Mouse (Mus musculus): Measurements from ENCODE around the gene Nol7. TPM values are rescaled to one million over a fixed set of nuclear protein-coding genes. Genes with fewer than 3 reads are reported as not detected.

The Nol7 gene
- total and polyA plus RNA-seq, 2 experiments from 2014 or later = 36.4 to 139 TPM

DNA sequence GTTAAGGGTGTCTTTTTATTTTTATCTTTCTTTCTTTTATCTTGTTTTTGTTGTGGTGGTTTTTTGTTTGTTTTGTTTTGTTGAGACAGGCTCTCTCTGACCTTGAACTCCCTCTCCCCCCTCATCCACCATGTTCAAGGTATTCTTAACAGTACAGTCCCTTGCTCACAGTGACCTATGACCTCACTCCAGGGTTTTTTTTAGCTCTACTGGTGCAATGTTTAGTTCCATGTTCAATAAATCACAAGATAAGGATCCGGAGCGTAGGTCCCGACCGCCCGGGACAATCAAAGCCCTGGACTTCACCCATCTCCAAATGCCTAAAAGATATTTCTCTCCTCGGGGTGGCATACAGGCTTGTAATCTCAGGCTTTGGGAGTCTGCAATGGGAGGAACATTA is 28.1 kb upstream of the Nol7 start:
- TF ChIP-seq CTCF (IDR thresholded peaks at IDR 0.05; ENCODE audit: low read depth) = no peak
- no peak for TF ChIP-seq EP300 (IDR thresholded peaks at IDR 0.05; ENCODE audit: low read depth)
- H3K27me3 ChIP-seq (ENCODE audit: control insufficient read depth, insufficient read depth, low read length) = no peaks in the 10 kb centered on the region
- H3K9ac ChIP-seq (replicated peaks; ENCODE audit: low read depth, low read length) = no peak overlapping the region
- WGBS = 72% methylated on average over 6 of the region's 6 CpGs
- 0 out of 2 replicates have a peak, but pooled peaks cover 5% of the 10 kb centered on the region for H3K4me1 ChIP-seq (ENCODE audit: control insufficient read depth, insufficient read depth)
- no peak overlapping the region for H3K4me3 ChIP-seq (ENCODE audit: low read depth, low read length)
- DNase-seq (ENCODE audit: low spot score) (no peak), ATAC-seq (ENCODE audit: insufficient read depth, low read depth) (no peak)
- H3K36me3 ChIP-seq (replicated peaks; ENCODE audit: control insufficient read depth, insufficient read depth, low read length) = peaks cover 28% of the 10 kb centered on the region
- no peaks in the 10 kb centered on the region for H3K9me3 ChIP-seq (replicated peaks; ENCODE audit: control insufficient read depth, low read length)
- H3K4me2 ChIP-seq (ENCODE audit: low read depth, low read length) = no peak overlapping the region
- H3K27ac ChIP-seq (ENCODE audit: low read depth) = no peak overlapping the region

DNA sequence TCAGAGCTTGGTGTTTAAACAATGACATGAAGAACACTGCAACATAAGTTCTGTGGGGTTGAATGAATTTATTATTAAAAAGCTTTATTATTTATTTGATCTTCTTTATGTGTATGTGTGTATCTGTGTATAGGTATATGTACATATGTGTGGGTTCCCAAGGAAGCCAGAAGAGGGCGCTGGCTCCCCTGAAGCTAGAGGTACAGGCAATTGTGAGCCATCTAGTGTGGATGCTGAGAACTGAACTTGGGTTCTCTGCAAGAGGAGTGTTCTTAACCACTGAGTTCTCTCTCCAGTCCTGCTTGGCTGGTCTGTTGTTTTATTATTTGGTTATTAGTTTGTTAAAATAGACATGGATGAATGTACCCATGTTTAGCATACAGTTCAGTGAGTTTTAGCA is 25.3 kb upstream of the Nol7 start:
- no peak for DNase-seq (ENCODE audit: low spot score)
- ATAC-seq (ENCODE audit: insufficient read depth, low read depth) = no peak
- H3K4me3 ChIP-seq (ENCODE audit: low read depth, low read length) = no peak overlapping the region
- H3K9ac ChIP-seq (replicated peaks; ENCODE audit: low read depth, low read length) = no peak overlapping the region
- no peak for TF ChIP-seq EP300 (IDR thresholded peaks at IDR 0.05; ENCODE audit: low read depth)
- no peak; the same call in 1 of the 2 replicates for TF ChIP-seq CTCF (IDR thresholded peaks at IDR 0.05; ENCODE audit: low read depth)
- no peaks in the 10 kb centered on the region for H3K4me1 ChIP-seq (ENCODE audit: control insufficient read depth, insufficient read depth)
- peaks cover 40% of the 10 kb centered on the region for H3K36me3 ChIP-seq (replicated peaks; ENCODE audit: control insufficient read depth, insufficient read depth, low read length)
- no peaks in the 10 kb centered on the region for H3K9me3 ChIP-seq (replicated peaks; ENCODE audit: control insufficient read depth, low read length)
- 83% methylated on average over 1 of the region's 1 CpGs for WGBS
- H3K4me2 ChIP-seq (ENCODE audit: low read depth, low read length) = no peak overlapping the region
- no peak overlapping the region for H3K27ac ChIP-seq (ENCODE audit: low read depth)
- H3K27me3 ChIP-seq (ENCODE audit: control insufficient read depth, insufficient read depth, low read length) = no peaks in the 10 kb centered on the region

DNA sequence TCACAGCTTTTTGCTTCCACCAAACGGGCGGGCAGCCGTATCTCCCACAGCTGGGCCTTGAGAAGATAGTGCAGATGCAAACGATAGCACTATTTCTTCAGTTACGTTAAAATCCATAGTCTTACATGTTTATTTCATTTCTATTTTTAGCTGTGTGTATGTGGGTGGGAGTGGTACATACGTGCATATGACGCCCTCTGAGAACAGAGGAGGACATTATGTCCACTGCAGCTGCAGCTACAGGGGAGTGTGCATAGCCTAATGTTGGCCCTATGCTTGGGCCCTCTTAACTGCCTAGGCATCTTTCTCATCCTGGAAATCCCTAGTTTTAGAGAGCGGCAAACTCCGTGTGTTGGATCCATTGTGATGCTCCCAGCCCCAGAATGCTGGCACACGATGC is 24.0 kb upstream of the Nol7 start:
- DNase-seq (ENCODE audit: low spot score) = no peak
- H3K9me3 ChIP-seq (replicated peaks; ENCODE audit: control insufficient read depth, low read length) = no peaks in the 10 kb centered on the region
- TF ChIP-seq EP300 (IDR thresholded peaks at IDR 0.05; ENCODE audit: low read depth) = no peak
- no peak for TF ChIP-seq CTCF (IDR thresholded peaks at IDR 0.05; ENCODE audit: low read depth)
- H3K9ac ChIP-seq (replicated peaks; ENCODE audit: low read depth, low read length) = no peak overlapping the region
- H3K4me1 ChIP-seq (ENCODE audit: control insufficient read depth, insufficient read depth) = no peaks in the 10 kb centered on the region
- H3K27me3 ChIP-seq (ENCODE audit: control insufficient read depth, insufficient read depth, low read length) = no peaks in the 10 kb centered on the region
- no peak for ATAC-seq (ENCODE audit: insufficient read depth, low read depth)
- H3K36me3 ChIP-seq (replicated peaks; ENCODE audit: control insufficient read depth, insufficient read depth, low read length) = peaks cover 48% of the 10 kb centered on the region
- H3K27ac ChIP-seq (ENCODE audit: low read depth) = no peak overlapping the region
- H3K4me3 ChIP-seq (ENCODE audit: low read depth, low read length) = no peak overlapping the region
- no peak overlapping the region for H3K4me2 ChIP-seq (ENCODE audit: low read depth, low read length)
- 75% methylated on average over 10 of the region's 10 CpGs for WGBS

DNA sequence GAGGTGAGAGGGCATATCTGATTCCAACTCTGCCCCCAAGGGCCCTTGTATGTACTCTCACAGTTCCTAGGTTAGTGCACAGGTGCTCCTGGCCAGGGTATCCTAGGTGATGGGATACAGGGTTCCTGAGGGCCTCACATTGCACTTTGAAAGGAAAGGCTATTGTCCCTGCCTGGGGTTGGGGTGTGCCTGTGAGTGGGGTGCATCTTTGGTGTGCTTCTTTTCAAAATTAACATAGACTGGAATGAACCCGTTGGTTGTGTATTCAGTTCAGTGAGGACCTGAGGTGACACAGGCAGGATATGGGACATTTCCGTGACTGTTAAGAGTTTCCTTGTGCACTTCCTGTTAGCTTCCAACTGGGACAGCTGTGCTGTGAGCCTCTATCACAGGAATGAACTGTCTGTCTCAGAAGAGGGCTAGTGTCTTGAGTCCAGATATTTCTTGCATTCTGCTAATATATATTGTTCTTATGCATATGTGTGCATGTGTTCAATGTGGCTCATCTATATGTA is 23.2 kb upstream of the Nol7 start:
- peaks cover 48% of the 10 kb centered on the region for H3K36me3 ChIP-seq (replicated peaks; ENCODE audit: control insufficient read depth, insufficient read depth, low read length)
- no peak overlapping the region for H3K27ac ChIP-seq (ENCODE audit: low read depth)
- no peak for TF ChIP-seq EP300 (IDR thresholded peaks at IDR 0.05; ENCODE audit: low read depth)
- TF ChIP-seq CTCF (IDR thresholded peaks at IDR 0.05; ENCODE audit: low read depth) = no peak
- H3K9ac ChIP-seq (replicated peaks; ENCODE audit: low read depth, low read length) = no peak overlapping the region
- H3K4me3 ChIP-seq (ENCODE audit: low read depth, low read length) = no peak overlapping the region
- H3K9me3 ChIP-seq (replicated peaks; ENCODE audit: control insufficient read depth, low read length) = no peaks in the 10 kb centered on the region
- no peak overlapping the region for H3K4me2 ChIP-seq (ENCODE audit: low read depth, low read length)
- H3K27me3 ChIP-seq (ENCODE audit: control insufficient read depth, insufficient read depth, low read length) = no peaks in the 10 kb centered on the region
- no peaks in the 10 kb centered on the region for H3K4me1 ChIP-seq (ENCODE audit: control insufficient read depth, insufficient read depth)
- ATAC-seq (ENCODE audit: insufficient read depth, low read depth) (peak; percentile 36; the same call in 1 of the 2 replicates), DNase-seq (ENCODE audit: low spot score) (no peak)
- WGBS = 59% methylated on average over 2 of the region's 2 CpGs

DNA sequence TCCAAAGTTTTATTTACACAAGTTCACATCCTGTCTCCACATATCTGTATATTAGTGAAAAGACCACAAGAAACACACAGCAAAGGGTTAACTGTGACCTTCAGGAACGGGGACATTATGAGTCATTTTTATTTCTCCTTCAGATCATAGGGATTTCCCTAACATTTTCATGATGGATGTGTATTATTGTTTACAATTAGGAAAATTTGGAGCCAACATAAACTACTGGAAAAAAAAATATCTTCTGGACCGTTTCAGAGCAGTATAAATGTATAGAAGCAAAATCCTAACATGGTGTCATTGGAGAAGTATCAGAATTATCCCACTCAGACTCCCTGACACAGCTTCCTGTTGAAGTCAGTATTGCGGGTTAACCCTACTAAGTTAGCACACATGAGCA is 18.2 kb upstream of the Nol7 start:
- Histone ChIP-seq H3K27me3 (ENCODE audit: control insufficient read depth, insufficient read depth, low read length) (no peaks in the 10 kb centered on the region), H3K27ac (ENCODE audit: low read depth) (no peak overlapping the region), H3K4me1 (ENCODE audit: control insufficient read depth, insufficient read depth) (no peaks in the 10 kb centered on the region), H3K4me3 (ENCODE audit: low read depth, low read length) (no peak overlapping the region), H3K9ac (replicated peaks; ENCODE audit: low read depth, low read length) (no peak overlapping the region), H3K9me3 (replicated peaks; ENCODE audit: control insufficient read depth, low read length) (no peaks in the 10 kb centered on the region), H3K36me3 (replicated peaks; ENCODE audit: control insufficient read depth, insufficient read depth, low read length) (peaks cover 35% of the 10 kb centered on the region), H3K4me2 (ENCODE audit: low read depth, low read length) (no peak overlapping the region)
- ATAC-seq (ENCODE audit: insufficient read depth, low read depth) (no peak), DNase-seq (ENCODE audit: low spot score) (no peak)
- TF ChIP-seq CTCF (IDR thresholded peaks at IDR 0.05; ENCODE audit: low read depth) (no peak), EP300 (IDR thresholded peaks at IDR 0.05; ENCODE audit: low read depth) (no peak)
- 59% methylated on average over 3 of the region's 3 CpGs for whole genome bisulfite sequencing

DNA sequence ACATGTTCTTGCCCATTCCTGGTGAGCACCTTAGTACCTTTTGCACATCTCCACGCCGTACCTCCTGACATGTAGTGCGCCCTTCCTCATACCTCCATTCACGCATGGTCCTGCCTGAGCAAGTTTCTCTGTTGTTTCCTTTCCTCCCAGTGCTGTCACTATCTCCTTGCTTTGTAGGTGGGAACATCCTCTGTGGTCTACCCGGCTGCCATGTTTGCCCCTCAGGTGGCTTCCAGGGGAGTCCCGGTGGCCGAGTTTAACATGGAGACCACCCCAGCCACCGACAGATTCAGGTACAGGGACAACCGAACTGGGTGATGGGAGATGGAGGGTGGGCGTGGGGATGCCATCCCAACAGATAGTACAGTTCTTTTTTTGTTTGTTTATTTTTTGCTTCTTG is 12.9 kb upstream of the Nol7 start:
- Histone ChIP-seq H3K27me3 (ENCODE audit: control insufficient read depth, insufficient read depth, low read length) (no peaks in the 10 kb centered on the region), H3K4me3 (ENCODE audit: low read depth, low read length) (no peak overlapping the region), H3K36me3 (replicated peaks; ENCODE audit: control insufficient read depth, insufficient read depth, low read length) (peaks cover 19% of the 10 kb centered on the region), H3K4me1 (ENCODE audit: control insufficient read depth, insufficient read depth) (no peaks in the 10 kb centered on the region), H3K27ac (ENCODE audit: low read depth) (no peak overlapping the region), H3K4me2 (ENCODE audit: low read depth, low read length) (no peak overlapping the region), H3K9ac (replicated peaks; ENCODE audit: low read depth, low read length) (no peak overlapping the region), H3K9me3 (replicated peaks; ENCODE audit: control insufficient read depth, low read length) (no peaks in the 10 kb centered on the region)
- no peak for TF ChIP-seq EP300 (IDR thresholded peaks at IDR 0.05; ENCODE audit: low read depth)
- TF ChIP-seq CTCF (IDR thresholded peaks at IDR 0.05; ENCODE audit: low read depth) = no peak
- WGBS = 94% methylated on average over 10 of the region's 10 CpGs
- DNase-seq (ENCODE audit: low spot score) (no peak), ATAC-seq (ENCODE audit: insufficient read depth, low read depth) (no peak)

All from heart, postnatal 0 days (tissue).